Mouse (Mus musculus) neural tube, embryonic 15.5 days (tissue): ENCODE data around the gene Gm20388. TPM values are rescaled to one million over a fixed set of nuclear protein-coding genes. Genes with fewer than 3 reads are reported as not detected.

Source experiments
- ATAC-seq: fragments of 200-750 bp; cut with Nextera tagmentation; 2 replicates; pipeline ENCODE4 v1.8.0; 2017; ENCODE audit warnings: mild to moderate bottlenecking, moderate TSS enrichment, moderate library complexity; ENCODE audit not compliant: low FRiP score
- H3K27ac ChIP-seq: fragments of 300-500 bp; sonication (generic); replicated peaks from 2 replicates; pipeline ENCODE4 v1.5.1; 2015; ENCODE audit warnings: mild to moderate bottlenecking, inconsistent platforms
- H3K27me3 ChIP-seq: fragments of 300-500 bp; sonication (generic); replicated peaks from 2 replicates; pipeline ENCODE4 v1.6.1; 2015; ENCODE audit warnings: inconsistent platforms
- H3K36me3 ChIP-seq: fragments of 300-500 bp; sonication (generic); 2 replicates; pipeline ENCODE4 v1.6.1; 2015; ENCODE audit warnings: inconsistent platforms
- H3K4me1 ChIP-seq: fragments of 300-500 bp; sonication (generic); 2 replicates; pipeline ENCODE4 v1.6.1; 2015; ENCODE audit warnings: inconsistent platforms
- H3K4me2 ChIP-seq: fragments of 300-500 bp; sonication (generic); 2 replicates; pipeline ENCODE4 v1.6.1; 2015; ENCODE audit warnings: inconsistent platforms, mild to moderate bottlenecking, moderate library complexity
- H3K4me3 ChIP-seq: fragments of 300-500 bp; sonication (generic); replicated peaks from 2 replicates; pipeline ENCODE4 v1.5.1; 2015; ENCODE audit warnings: mild to moderate bottlenecking, inconsistent platforms
- H3K9ac ChIP-seq: fragments of 300-500 bp; sonication (generic); replicated peaks from 2 replicates; pipeline ENCODE4 v1.6.1; 2015; ENCODE audit warnings: mild to moderate bottlenecking, inconsistent platforms
- H3K9me3 ChIP-seq: fragments of 300-500 bp; sonication (generic); replicated peaks from 2 replicates; pipeline ENCODE4 v1.6.1; 2016; ENCODE audit warnings: inconsistent platforms
- WGBS: fragments of 180-500 bp; shearing (Covaris S2); methylation state at CpG from one replicate; pipeline ENCODE4 v1.1.7; 2015; ENCODE audit warnings: mixed read lengths; 5-methylcytosine and 5-hydroxymethylcytosine counted together
- polyA plus RNA-seq: library from polyadenylated mRNA; unstranded; fragments of >200 nt; fragmentation: Nextera tagmentation; extraction: Ambion mirVana; gene quantifications from 2 replicates; pipeline ENCODE4 v1.2.1, GENCODE M21; 2015

Gm20388 gene
- polyA plus RNA-seq, 1 experiment from 2014 or later, result not detected

DNA sequence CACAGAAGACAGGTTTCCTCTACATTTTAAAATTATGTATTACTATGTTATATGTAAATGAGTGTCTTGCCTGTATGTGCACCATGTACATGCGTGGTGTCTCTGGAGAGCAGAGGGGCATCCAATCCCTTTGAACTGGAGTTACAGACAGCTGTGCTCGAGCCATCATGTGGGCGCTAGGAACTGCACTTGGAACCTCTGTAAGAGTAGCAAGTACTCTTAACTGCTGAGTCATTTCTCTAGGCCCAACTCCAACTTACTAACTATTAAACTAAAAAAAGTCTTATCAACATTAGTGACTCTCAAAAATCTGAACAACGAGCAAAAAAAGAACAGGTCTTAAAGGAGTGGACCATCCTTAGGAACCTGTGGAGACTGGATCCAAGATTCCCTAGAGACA is 3065.4 kb downstream of the Gm20388 start:
- no peak overlapping the region for H3K4me3 ChIP-seq
- H3K36me3 ChIP-seq, result no peaks in the 10 kb centered on the region
- 96% methylated on average over 4 of the region's 4 CpGs for WGBS
- H3K27me3 ChIP-seq, result no peaks in the 10 kb centered on the region
- H3K4me2 ChIP-seq, result no peak overlapping the region
- H3K9ac ChIP-seq, result no peak overlapping the region
- H3K9me3 ChIP-seq, result no peaks in the 10 kb centered on the region
- ATAC-seq, result no peak
- H3K4me1 ChIP-seq, result peaks cover 15% of the 10 kb centered on the region
- H3K27ac ChIP-seq, result no peak overlapping the region

DNA sequence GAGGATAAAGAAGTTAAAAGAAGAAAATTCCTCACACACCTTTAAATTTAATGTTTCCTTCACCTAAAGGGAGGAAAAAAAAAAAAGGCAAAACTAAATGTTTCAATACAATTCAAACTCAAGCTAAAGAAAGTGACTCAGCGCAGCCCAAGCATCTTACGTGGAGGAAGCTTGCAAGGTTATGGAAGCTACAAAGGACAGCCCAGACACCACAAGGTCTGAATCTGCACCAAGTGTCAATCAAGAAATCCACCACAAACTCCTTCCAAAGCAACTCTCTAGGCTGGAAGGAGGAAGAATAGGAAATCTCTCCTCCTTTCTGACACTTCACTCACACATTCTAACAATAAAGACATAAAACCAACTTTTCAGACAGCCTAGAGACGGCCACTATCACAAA is 3068.8 kb downstream of the Gm20388 start:
- Histone ChIP-seq H3K9me3 (no peaks in the 10 kb centered on the region), H3K4me3 (no peak overlapping the region), H3K27me3 (no peaks in the 10 kb centered on the region), H3K36me3 (no peaks in the 10 kb centered on the region), H3K27ac (0 out of 2 replicates have a peak overlapping the region, but pooled peaks have one; percentile 11), H3K4me1 (peaks cover 23% of the 10 kb centered on the region), H3K4me2 (no peak overlapping the region), H3K9ac (no peak overlapping the region)
- ATAC-seq, result no peak
- 85% methylated on average over 3 of the region's 3 CpGs for WGBS

- peaks cover 25% of the 10 kb centered on the region for H3K4me1 ChIP-seq
- H3K27me3 ChIP-seq, result no peaks in the 10 kb centered on the region
- H3K4me3 ChIP-seq, result no peak overlapping the region
- H3K9me3 ChIP-seq, result no peaks in the 10 kb centered on the region
- no peaks in the 10 kb centered on the region for H3K36me3 ChIP-seq
- no peak for ATAC-seq
- H3K27ac ChIP-seq, result 0 out of 2 replicates have a peak overlapping the region, but pooled peaks have one; percentile 11
- no peak overlapping the region for H3K9ac ChIP-seq
- no peak overlapping the region for H3K4me2 ChIP-seq
- 58% methylated on average over 10 of the region's 10 CpGs for WGBS
These were observed 3069.3 kb downstream of the Gm20388 start for GRCm38 (mm10) chr8:122979865-122980509.

DNA sequence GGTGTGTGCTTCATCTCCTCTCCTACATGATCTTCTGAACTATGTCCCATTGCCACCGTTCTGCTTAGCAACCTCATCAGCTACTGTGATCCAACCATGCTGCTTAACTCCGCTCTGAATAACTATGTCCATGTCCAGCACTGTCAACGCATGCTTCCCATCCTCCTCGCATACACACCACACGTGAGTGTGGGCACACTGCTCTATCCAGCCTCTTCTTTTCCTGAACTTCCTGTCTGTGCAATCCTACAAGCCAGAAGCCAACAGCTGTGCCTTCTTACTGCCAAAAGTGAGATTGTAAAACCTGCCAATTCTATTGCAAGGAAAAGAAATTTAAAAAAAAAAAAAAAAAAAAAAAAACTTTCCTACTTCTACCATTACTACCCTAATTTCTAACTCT is 3071.0 kb downstream of the Gm20388 start:
- no peak overlapping the region for H3K4me3 ChIP-seq
- no peaks in the 10 kb centered on the region for H3K9me3 ChIP-seq
- peaks cover 39% of the 10 kb centered on the region for H3K4me1 ChIP-seq
- no peaks in the 10 kb centered on the region for H3K27me3 ChIP-seq
- H3K4me2 ChIP-seq, result no peak overlapping the region
- H3K9ac ChIP-seq, result no peak overlapping the region
- WGBS, result 92% methylated on average over 5 of the region's 5 CpGs
- no peak overlapping the region for H3K27ac ChIP-seq
- no peak for ATAC-seq
- no peaks in the 10 kb centered on the region for H3K36me3 ChIP-seq

GRCm38 (mm10) chr8:122983178-122983942 is 3072.7 kb downstream of the Gm20388 start:
- no peak overlapping the region for H3K4me2 ChIP-seq
- no peaks in the 10 kb centered on the region for H3K36me3 ChIP-seq
- no peaks in the 10 kb centered on the region for H3K27me3 ChIP-seq
- ATAC-seq, result no peak
- no peak overlapping the region for H3K4me3 ChIP-seq
- WGBS, result 82% methylated on average over 19 of the region's 19 CpGs
- H3K27ac ChIP-seq, result no peak overlapping the region
- H3K9me3 ChIP-seq, result no peaks in the 10 kb centered on the region
- no peak overlapping the region for H3K9ac ChIP-seq
- peaks cover 49% of the 10 kb centered on the region for H3K4me1 ChIP-seq

DNA sequence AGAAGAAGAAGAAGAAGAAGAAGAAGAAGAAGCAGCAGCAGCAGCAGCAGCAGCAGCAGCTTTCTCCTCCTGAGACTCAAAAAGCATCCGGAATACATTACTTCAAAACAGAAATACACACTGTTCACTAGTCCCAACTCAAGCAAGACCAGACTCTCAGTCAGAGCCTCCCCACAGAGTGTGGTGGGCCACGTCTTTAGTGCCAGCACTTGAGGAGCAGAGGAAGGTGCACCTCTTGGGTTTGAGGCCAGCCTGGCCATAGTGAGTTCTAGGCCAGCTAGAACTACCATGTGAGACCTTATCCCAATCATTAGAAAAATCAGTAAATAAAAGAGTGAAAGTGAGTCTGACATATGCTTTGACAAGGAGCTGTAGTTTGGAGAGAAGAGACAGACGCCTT is 3073.5 kb downstream of the Gm20388 start:
- WGBS, result 89% methylated on average over 3 of the region's 3 CpGs
- no peak for ATAC-seq

GRCm38 (mm10) chr8:122986501-122987184 is 3076.0 kb downstream of the Gm20388 start:
- H3K27me3 ChIP-seq, result no peaks in the 10 kb centered on the region
- no peak for ATAC-seq
- no peak overlapping the region for H3K27ac ChIP-seq
- H3K4me1 ChIP-seq, result peaks cover 32% of the 10 kb centered on the region
- H3K4me3 ChIP-seq, result no peak overlapping the region
- no peaks in the 10 kb centered on the region for H3K9me3 ChIP-seq
- no peaks in the 10 kb centered on the region for H3K36me3 ChIP-seq
- no peak overlapping the region for H3K4me2 ChIP-seq
- H3K9ac ChIP-seq, result no peak overlapping the region
- WGBS, result 68% methylated on average over 8 of the region's 8 CpGs

More for the DNA sequence above, 3073.5 kb downstream of the Gm20388 start:
- Histone ChIP-seq H3K27ac (no peak overlapping the region), H3K4me2 (no peak overlapping the region), H3K36me3 (no peaks in the 10 kb centered on the region), H3K27me3 (no peaks in the 10 kb centered on the region), H3K9me3 (no peaks in the 10 kb centered on the region), H3K9ac (no peak overlapping the region), H3K4me3 (no peak overlapping the region), H3K4me1 (peaks cover 49% of the 10 kb centered on the region)

DNA sequence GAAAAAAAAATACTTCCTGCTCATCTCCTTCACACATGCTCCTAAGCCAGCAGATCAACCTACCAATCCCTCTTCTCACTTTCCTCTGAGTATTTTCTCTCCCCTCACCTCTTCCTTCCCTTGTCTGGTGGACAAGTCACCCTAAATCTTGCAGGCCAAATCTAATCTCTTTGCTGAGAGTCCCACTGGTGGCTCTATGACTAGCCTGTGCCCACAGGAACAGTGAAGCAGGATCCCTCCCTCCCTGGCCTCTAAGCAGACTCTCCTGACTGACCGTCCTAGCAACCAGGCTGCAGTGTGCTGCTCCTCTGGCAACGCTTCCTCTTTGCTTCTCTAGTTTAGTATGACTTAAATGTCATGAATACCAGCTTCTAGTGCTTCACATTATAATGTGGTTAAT is 3076.6 kb downstream of the Gm20388 start:
- Histone ChIP-seq H3K4me1 (peaks cover 38% of the 10 kb centered on the region), H3K9ac (no peak overlapping the region), H3K27me3 (no peaks in the 10 kb centered on the region), H3K4me3 (no peak overlapping the region), H3K4me2 (no peak overlapping the region), H3K36me3 (no peaks in the 10 kb centered on the region), H3K27ac (no peak overlapping the region), H3K9me3 (no peaks in the 10 kb centered on the region)
- ATAC-seq, result no peak
- 39% methylated on average over 2 of the region's 2 CpGs for WGBS

DNA sequence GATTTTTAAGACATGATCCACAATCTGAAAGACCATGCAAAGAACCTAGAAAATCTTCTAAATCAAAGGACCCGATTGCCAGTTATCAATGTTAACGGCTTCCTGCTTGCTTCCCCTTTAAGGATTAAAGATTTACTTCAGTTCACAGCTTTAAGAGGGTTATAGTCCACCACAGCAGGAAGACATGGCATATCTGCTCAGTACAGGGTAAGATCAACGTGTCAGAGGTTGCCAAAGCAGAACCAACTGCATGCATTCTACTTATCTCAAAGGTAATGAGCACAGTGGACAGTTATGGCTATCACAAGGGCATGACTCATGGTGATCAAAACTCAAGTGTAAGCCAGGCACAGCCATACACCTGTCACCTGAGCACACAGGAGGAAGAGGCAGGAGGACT is 3078.3 kb downstream of the Gm20388 start:
- Histone ChIP-seq H3K9ac (no peak overlapping the region), H3K27me3 (no peaks in the 10 kb centered on the region), H3K27ac (no peak overlapping the region), H3K4me1 (peaks cover 44% of the 10 kb centered on the region), H3K36me3 (no peaks in the 10 kb centered on the region), H3K9me3 (no peaks in the 10 kb centered on the region), H3K4me2 (no peak overlapping the region), H3K4me3 (no peak overlapping the region)
- 86% methylated on average over 3 of the region's 3 CpGs for WGBS
- ATAC-seq, result no peak

DNA sequence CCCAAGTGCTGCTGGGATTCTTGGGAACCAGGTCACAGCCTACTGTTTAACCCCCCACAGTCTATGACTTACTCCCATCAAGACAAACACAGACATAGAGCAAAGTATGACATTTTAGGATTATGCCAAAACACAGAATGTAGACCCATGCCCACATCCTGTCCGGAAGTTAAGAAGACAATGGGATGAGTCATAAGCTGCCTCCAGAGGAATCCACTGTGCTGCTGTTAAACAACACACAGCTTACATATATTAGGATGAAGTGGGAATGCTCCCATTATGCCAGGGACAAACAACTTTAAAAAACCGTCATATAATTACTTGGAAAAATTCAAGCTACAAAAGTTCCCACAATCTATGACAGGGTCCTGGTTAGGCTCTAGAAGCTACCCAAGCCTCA is 3079.3 kb downstream of the Gm20388 start:
- WGBS, result 87% methylated on average over 2 of the region's 2 CpGs
- ATAC-seq, result no peak
- Histone ChIP-seq H3K4me1 (peaks cover 49% of the 10 kb centered on the region), H3K27ac (no peak overlapping the region), H3K4me3 (no peak overlapping the region), H3K36me3 (no peaks in the 10 kb centered on the region), H3K9ac (no peak overlapping the region), H3K4me2 (no peak overlapping the region), H3K27me3 (no peaks in the 10 kb centered on the region), H3K9me3 (no peaks in the 10 kb centered on the region)

DNA sequence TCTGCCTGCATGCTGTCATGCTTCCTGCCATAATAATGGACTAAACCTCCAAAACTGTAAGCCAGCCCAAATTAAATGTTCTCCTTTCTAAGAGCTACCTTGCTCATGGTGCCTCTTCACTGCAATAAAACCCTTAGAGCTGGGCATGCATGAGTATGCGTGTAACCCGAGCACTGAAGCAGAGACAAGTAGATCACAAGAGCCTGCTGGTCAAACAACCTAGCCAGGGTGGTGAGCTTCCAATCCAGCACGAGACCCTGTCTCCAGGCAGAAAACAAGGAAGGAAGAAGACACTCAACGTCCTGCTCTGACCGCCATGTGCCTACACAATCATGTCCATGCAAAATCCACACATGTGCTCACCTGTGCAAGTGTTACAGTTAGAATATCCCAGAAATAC is 3080.7 kb downstream of the Gm20388 start:
- no peak overlapping the region for H3K9ac ChIP-seq
- no peaks in the 10 kb centered on the region for H3K27me3 ChIP-seq
- ATAC-seq, result no peak
- no peak overlapping the region for H3K4me2 ChIP-seq
- H3K27ac ChIP-seq, result no peak overlapping the region
- WGBS, result 94% methylated on average over 5 of the region's 5 CpGs
- H3K36me3 ChIP-seq, result no peaks in the 10 kb centered on the region
- no peak overlapping the region for H3K4me3 ChIP-seq
- peaks cover 37% of the 10 kb centered on the region for H3K4me1 ChIP-seq
- no peaks in the 10 kb centered on the region for H3K9me3 ChIP-seq

- Histone ChIP-seq H3K4me1 (peaks cover 28% of the 10 kb centered on the region), H3K4me3 (no peak overlapping the region), H3K36me3 (no peaks in the 10 kb centered on the region), H3K27me3 (no peaks in the 10 kb centered on the region), H3K9ac (no peak overlapping the region), H3K27ac (no peak overlapping the region), H3K9me3 (no peaks in the 10 kb centered on the region), H3K4me2 (no peak overlapping the region)
- ATAC-seq, result no peak
- WGBS, result 21% methylated on average over 2 of the region's 2 CpGs
These were observed 3081.7 kb downstream of the Gm20388 start for GRCm38 (mm10) chr8:122992296-122992695.
